ENCODE assay signal across 33 mouse cellular contexts in the genomic region with DNA sequence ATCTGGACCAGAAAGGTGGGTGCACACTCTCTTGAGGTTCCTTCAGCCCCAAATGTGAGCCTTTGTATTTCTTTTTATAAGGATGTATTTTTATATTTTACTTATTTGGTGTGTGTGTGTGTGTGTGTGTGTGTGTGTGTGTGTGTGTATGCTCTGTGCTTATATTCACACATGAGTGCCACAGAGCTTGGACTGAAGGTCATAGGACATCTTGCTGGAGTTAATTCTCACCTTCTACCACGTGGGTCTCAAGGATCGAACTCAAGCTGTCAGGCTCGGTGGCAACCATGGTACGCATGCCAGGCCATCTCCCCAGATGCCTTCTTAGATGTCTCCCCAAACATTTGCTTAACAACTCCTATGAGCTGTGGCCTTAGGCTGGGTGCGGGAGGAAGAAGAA.
"Had no signal": no experiment of that assay in that cellular context is flagged by ENCODE, and none has a peak within 500 bp of the region (broad histone marks: within the 10 kb centered on the region; RNA-seq: fewer than 3 reads in every experiment).

No protein-coding gene starts in this region.

- H3K36me3 ChIP-seq: limb, embryonic 10.5 days; limb, embryonic 12.5 days; limb, embryonic 13.5 days; limb, embryonic 15.5 days; liver, embryonic 12.5 days; liver, embryonic 13.5 days; liver, embryonic 15.5 days; lung, embryonic 15.5 days; midbrain, embryonic 10.5 days; midbrain, embryonic 12.5 days; midbrain, embryonic 13.5 days; midbrain, embryonic 15.5 days; neural tube, embryonic 12.5 days; neural tube, embryonic 13.5 days had no signal

- H3K4me2 ChIP-seq: limb, embryonic 12.5 days; limb, embryonic 13.5 days; limb, embryonic 15.5 days; liver, embryonic 11.5 days; liver, embryonic 12.5 days; liver, embryonic 13.5 days; liver, embryonic 15.5 days; lung, embryonic 14.5 days; lung, embryonic 15.5 days; midbrain, embryonic 11.5 days; midbrain, embryonic 12.5 days; midbrain, embryonic 13.5 days; midbrain, embryonic 15.5 days; neural tube, embryonic 12.5 days; neural tube, embryonic 13.5 days had no signal

- H3K27me3 ChIP-seq: limb, embryonic 12.5 days; limb, embryonic 13.5 days; limb, embryonic 15.5 days; liver, embryonic 12.5 days; liver, embryonic 13.5 days; liver, embryonic 15.5 days; lung, embryonic 15.5 days; midbrain, embryonic 15.5 days; neural tube, embryonic 12.5 days had no signal

- ATAC-seq: liver, embryonic 12.5 days; liver, postnatal 0 days; lung, postnatal 0 days; midbrain, embryonic 13.5 days; midbrain, embryonic 15.5 days; midbrain, embryonic 16.5 days had no signal

- DNase-seq: left cerebral cortex, postnatal 4 days; liver; liver, embryonic 13.5 days; liver, postnatal 0 days; lung, adult 18-20 months; lung, adult 2 months; lung, embryonic 14.5 days; lung, postnatal 10 days; lung, postnatal 14 days; lung, postnatal 36 days; lung, postnatal 4 days; midbrain, embryonic 14.5 days had no signal

- H3K9ac ChIP-seq: limb, embryonic 12.5 days; limb, embryonic 15.5 days; liver, embryonic 12.5 days; liver, embryonic 13.5 days; liver, embryonic 14.5 days; liver, embryonic 15.5 days; liver, postnatal 0 days; lung, embryonic 14.5 days; lung, embryonic 15.5 days; midbrain, embryonic 12.5 days; midbrain, embryonic 13.5 days; midbrain, embryonic 15.5 days; neural tube, embryonic 12.5 days; neural tube, embryonic 13.5 days had no signal

- H3K27ac ChIP-seq: limb, embryonic 10.5 days; limb, embryonic 15.5 days; liver, embryonic 12.5 days; liver, embryonic 13.5 days; liver, embryonic 14.5 days; liver, embryonic 15.5 days; lung, embryonic 15.5 days; macrophage; midbrain, embryonic 10.5 days; midbrain, embryonic 12.5 days; midbrain, embryonic 13.5 days; midbrain, embryonic 15.5 days; neural tube, embryonic 12.5 days; neural tube, embryonic 13.5 days had no signal

- H3K4me1 ChIP-seq: liver, embryonic 12.5 days; liver, embryonic 13.5 days; liver, embryonic 15.5 days; lung, embryonic 15.5 days had no signal

- H3K4me3 ChIP-seq: limb, embryonic 10.5 days; limb, embryonic 12.5 days; limb, embryonic 13.5 days; limb, embryonic 15.5 days; liver, embryonic 12.5 days; liver, embryonic 13.5 days; liver, embryonic 15.5 days; lung, embryonic 15.5 days; megakaryocyte, embryonic 14.5 days; midbrain, embryonic 10.5 days; midbrain, embryonic 12.5 days; midbrain, embryonic 13.5 days; midbrain, embryonic 15.5 days; myocyte; neural tube, embryonic 12.5 days; neural tube, embryonic 13.5 days had no signal

- H3K9me3 ChIP-seq: limb, embryonic 10.5 days; limb, embryonic 12.5 days; limb, embryonic 13.5 days; limb, embryonic 15.5 days; liver, embryonic 12.5 days; liver, embryonic 13.5 days; liver, embryonic 15.5 days; lung, embryonic 15.5 days; megakaryocyte, embryonic 14.5 days; midbrain, embryonic 10.5 days; midbrain, embryonic 12.5 days; midbrain, embryonic 13.5 days; midbrain, embryonic 15.5 days; neural tube, embryonic 12.5 days; neural tube, embryonic 13.5 days had no signal
